Mouse (Mus musculus) spleen, adult 2 months (tissue): ENCODE measurements around the gene Gpr137. TPM values are rescaled to one million over a fixed set of nuclear protein-coding genes. Genes with fewer than 3 reads are reported as not detected.
A peak's percentile ranks its signal among the peaks of the same experiment; 100 is the strongest.
"Not testable (repeated sequence)": the region's sequence is repeated elsewhere in the genome, so short reads cannot be mapped to it uniquely, and the experiment has no call there.

ENCODE experiments used
- DNase-seq, 2 experiments: peaks; one replicate each; pipeline versions ENCODE4 v3.0.0 to v3.0.0-alpha.2; 2012 to 2021; ENCODE audit warnings: low spot score in 2 of 2, low read depth in 1 of 2
- H3K27ac ChIP-seq: fragments of 200-500 bp; 2 replicates; pipeline ENCODE4 v1.5.1; 2012; ENCODE audit warnings: low read length, inconsistent platforms; ENCODE audit not compliant: insufficient read depth
- H3K27me3 ChIP-seq: fragments of 200-500 bp; 2 replicates; pipeline ENCODE4 v1.6.1; 2012; ENCODE audit warnings: mild to moderate bottlenecking, moderate library complexity, low read length, inconsistent platforms; ENCODE audit not compliant: control insufficient read depth, insufficient read depth
- H3K36me3 ChIP-seq: fragments of 200-500 bp; 2 replicates; pipeline ENCODE4 v1.6.1; 2012; ENCODE audit warnings: mild to moderate bottlenecking, low read length, inconsistent platforms; ENCODE audit not compliant: control insufficient read depth, insufficient read depth
- H3K4me1 ChIP-seq: fragments of 200-500 bp; 2 replicates; pipeline ENCODE4 v1.6.1; 2011; ENCODE audit warnings: inconsistent platforms; ENCODE audit not compliant: control insufficient read depth, insufficient read depth, insufficient read length
- H3K4me3 ChIP-seq: fragments of 200-500 bp; 2 replicates; pipeline ENCODE4 v1.5.1; 2011; ENCODE audit warnings: mild to moderate bottlenecking, inconsistent platforms; ENCODE audit not compliant: insufficient read depth, insufficient read length; ENCODE audit errors: extremely low read depth
- CTCF ChIP-seq: fragments of 200-500 bp; IDR thresholded peaks from 2 replicates; pipeline ENCODE4 v1.5.1; 2011; ENCODE audit warnings: mild to moderate bottlenecking, inconsistent platforms; ENCODE audit not compliant: insufficient read depth, insufficient read length, insufficient replicate concordance; ENCODE audit errors: extremely low read depth
- POLR2A ChIP-seq: fragments of 200-500 bp; IDR thresholded peaks from 2 replicates; pipeline ENCODE4 v1.6.1; 2011; ENCODE audit warnings: low read depth, low read length, inconsistent platforms
- WGBS: fragments of 180-500 bp; shearing (Covaris S2); methylation state at CpG from one replicate; pipeline ENCODE4 v1.1.7; 2018; 5-methylcytosine and 5-hydroxymethylcytosine counted together
- polyA plus RNA-seq: library from polyadenylated mRNA; depleted of rRNA; stranded (reverse); fragments of >200 nt; gene quantifications from 2 replicates; pipeline ENCODE4 v1.2.3, GENCODE M21; 2012; rRNA removed

Gene Gpr137
- polyA plus RNA-seq: 54.6 and 61.7 TPM in 2 replicates

- Histone ChIP-seq H3K4me3 (peak within 1 kb of the TSS; percentile 69), H3K4me1 (peaks cover 2% of the 10 kb centered on the region), H3K27ac (peak within 1 kb of the TSS; percentile 81), H3K27me3 (no peaks in the 10 kb centered on the region), H3K36me3 (no peaks in the 10 kb centered on the region)
- peak; percentile 72 to 92 for DNase-seq
- TF ChIP-seq CTCF (no peak), POLR2A (peak; percentile 47; the same call in 1 of the 2 replicates)
- WGBS: under 1% methylated on average over 27 of the region's 27 CpGs
Observed at GRCm38 (mm10) chr19:6942249-6942691, at the start of gene Gpr137. Gene Gpr137, minus strand, starts transcription at chr19:6942480.

GRCm38 (mm10) chr19:6991166-6991565 is 48.9 kb upstream of the Gpr137 start:
- DNase-seq, H3K27me3 ChIP-seq, H3K4me3 ChIP-seq, H3K36me3 ChIP-seq, H3K27ac ChIP-seq: not testable (repeated sequence)
- 94% methylated on average over 6 of the region's 6 CpGs for WGBS
- H3K4me1 ChIP-seq: peaks cover 20% of the 10 kb centered on the region

GRCm38 (mm10) chr19:6990712-6991111 is 48.4 kb upstream of the Gpr137 start:
- H3K27ac ChIP-seq: no peak overlapping the region
- H3K4me3 ChIP-seq: no peak overlapping the region
- no peak for DNase-seq
- WGBS: 86% methylated on average over 6 of the region's 6 CpGs
- no peaks in the 10 kb centered on the region for H3K27me3 ChIP-seq
- no peak for TF ChIP-seq CTCF
- H3K36me3 ChIP-seq: no peaks in the 10 kb centered on the region
- peaks cover 20% of the 10 kb centered on the region for H3K4me1 ChIP-seq

GRCm38 (mm10) chr19:6989251-6989650 is 47.0 kb upstream of the Gpr137 start:
- no peaks in the 10 kb centered on the region for H3K36me3 ChIP-seq
- peaks cover 8% of the 10 kb centered on the region for H3K4me1 ChIP-seq
- DNase-seq: no peak
- TF ChIP-seq CTCF: no peak
- no peak for TF ChIP-seq POLR2A
- no peak overlapping the region for H3K4me3 ChIP-seq
- 96% methylated on average over 8 of the region's 8 CpGs for WGBS
- no peak overlapping the region for H3K27ac ChIP-seq
- H3K27me3 ChIP-seq: no peaks in the 10 kb centered on the region

- TF ChIP-seq CTCF (no peak), POLR2A (no peak)
- 14% methylated on average over 8 of the region's 8 CpGs for WGBS
- Histone ChIP-seq H3K4me1 (peaks cover 5% of the 10 kb centered on the region), H3K36me3 (no peaks in the 10 kb centered on the region), H3K27me3 (no peaks in the 10 kb centered on the region), H3K27ac (no peak overlapping the region), H3K4me3 (peak overlapping the region; percentile 75)
- no peak for DNase-seq
Observed at GRCm38 (mm10) chr19:6987904-6988285, 45.6 kb upstream of the Gpr137 start.

GRCm38 (mm10) chr19:6987061-6987903 is 45.0 kb upstream of the Gpr137 start, which contains the start of gene Vegfb:
Gene Vegfb, minus strand, starts transcription at chr19:6987651.
- peak in 1 of 2 experiments; percentile 61 for DNase-seq
- TF ChIP-seq POLR2A (no peak), CTCF (no peak)
- Histone ChIP-seq H3K27me3 (no peaks in the 10 kb centered on the region), H3K36me3 (no peaks in the 10 kb centered on the region), H3K27ac (no peak within 1 kb of the TSS), H3K4me3 (peak within 1 kb of the TSS; percentile 75), H3K4me1 (peaks cover 4% of the 10 kb centered on the region)
- WGBS: under 1% methylated on average over 77 of the region's 85 CpGs

GRCm38 (mm10) chr19:6985951-6986708 is 43.9 kb upstream of the Gpr137 start:
- TF ChIP-seq POLR2A (no peak), CTCF (no peak)
- no peak for DNase-seq
- H3K27me3 ChIP-seq: no peaks in the 10 kb centered on the region
- peaks cover 4% of the 10 kb centered on the region for H3K4me1 ChIP-seq
- no peak overlapping the region for H3K4me3 ChIP-seq
- 84% methylated on average over 10 of the region's 10 CpGs for WGBS
- H3K36me3 ChIP-seq: no peaks in the 10 kb centered on the region
- H3K27ac ChIP-seq: no peak overlapping the region
